Mouse (Mus musculus) right cerebral cortex, postnatal 25 days (tissue): ENCODE data around the gene Prlh.

Experiments used
- DNase-seq: peaks from one replicate; pipeline ENCODE4 v3.0.0; 2022

Gene Prlh

GRCm38 (mm10) chr1:90956245-90957096, 3.6 kb downstream of the Prlh start:
- DNase-seq: peak; percentile 39

GRCm38 (mm10) chr1:90962526-90962925, 9.6 kb downstream of the Prlh start:
- DNase-seq: no peak

GRCm38 (mm10) chr1:90962994-90963393, 10.1 kb downstream of the Prlh start:
- DNase-seq: no peak

GRCm38 (mm10) chr1:90967583-90967982, 14.7 kb downstream of the Prlh start:
- DNase-seq: no peak

GRCm38 (mm10) chr1:90968649-90969048, 15.7 kb downstream of the Prlh start:
- DNase-seq: no peak

- DNase-seq: no peak
Measured at GRCm38 (mm10) chr1:90969347-90969784, 16.5 kb downstream of the Prlh start, which contains the start of gene Rab17. TSS of gene Rab17 (minus strand) at chr1:90969661.

- DNase-seq: no peak
Measured at GRCm38 (mm10) chr1:90969881-90970390, 17.0 kb downstream of the Prlh start.

GRCm38 (mm10) chr1:90972911-90973573, 20.1 kb downstream of the Prlh start:
- DNase-seq: peak; percentile 92

- DNase-seq: no peak
Measured at GRCm38 (mm10) chr1:90973574-90973911, 20.6 kb downstream of the Prlh start.

- peak; percentile 62 for DNase-seq
Measured at GRCm38 (mm10) chr1:90974906-90975649, 22.2 kb downstream of the Prlh start.

- no peak for DNase-seq
Measured at GRCm38 (mm10) chr1:90975960-90976359, 23.1 kb downstream of the Prlh start.

GRCm38 (mm10) chr1:90980638-90981330, 27.9 kb downstream of the Prlh start:
- no peak for DNase-seq

GRCm38 (mm10) chr1:90981346-90981745, 28.4 kb downstream of the Prlh start:
- no peak for DNase-seq

- no peak for DNase-seq
Measured at GRCm38 (mm10) chr1:90995916-90996315, 43.0 kb downstream of the Prlh start.

GRCm38 (mm10) chr1:90997136-90997535, 44.2 kb downstream of the Prlh start:
- no peak for DNase-seq

GRCm38 (mm10) chr1:90997641-90998040, 44.7 kb downstream of the Prlh start:
- DNase-seq: no peak

- DNase-seq: peak; percentile 86
Measured at GRCm38 (mm10) chr1:90998268-90998890, 45.5 kb downstream of the Prlh start, which contains the start of gene Lrrfip1. TSS of gene Lrrfip1 (plus strand) at chr1:90998737.

- no peak for DNase-seq
Measured at GRCm38 (mm10) chr1:90998891-90999611, 46.1 kb downstream of the Prlh start.

- DNase-seq: no peak
Measured at GRCm38 (mm10) chr1:90999911-91000601, 47.1 kb downstream of the Prlh start.

- DNase-seq: no peak
Measured at GRCm38 (mm10) chr1:91001101-91001500, 48.2 kb downstream of the Prlh start.
